Mouse (Mus musculus) hindbrain, embryonic 11.5 days (tissue): ENCODE data around the gene Fam183b. TPM values are rescaled to one million over a fixed set of nuclear protein-coding genes. Genes with fewer than 3 reads are reported as not detected.
"Not testable (repeated sequence)": the region's sequence is repeated elsewhere in the genome, so short reads cannot be mapped to it uniquely, and the experiment has no call there.

Source experiments
- ATAC-seq: fragments of 200-750 bp; cut with Nextera tagmentation; 2 replicates; pipeline ENCODE4 v1.8.0; 2017; ENCODE audit warnings: mild to moderate bottlenecking, moderate TSS enrichment, moderate library complexity; ENCODE audit not compliant: low FRiP score
- DNase-seq: peaks from one replicate; pipeline ENCODE4 v3.0.0-alpha.2; 2015; ENCODE audit warnings: low spot score
- H3K27ac ChIP-seq: fragments of 300-500 bp; sonication (generic); 2 replicates; pipeline ENCODE4 v1.5.1; 2014; ENCODE audit warnings: mild to moderate bottlenecking, low read depth, low read length
- H3K27me3 ChIP-seq: fragments of 300-500 bp; sonication (generic); 2 replicates; pipeline ENCODE4 v1.6.1; 2014; ENCODE audit warnings: mild to moderate bottlenecking, low read length, moderate library complexity, mixed read lengths; ENCODE audit not compliant: control insufficient read depth, insufficient read depth
- H3K36me3 ChIP-seq: fragments of 300-500 bp; sonication (generic); 2 replicates; pipeline ENCODE4 v1.6.1; 2014; ENCODE audit warnings: mild to moderate bottlenecking, low read length, moderate library complexity, mixed read lengths; ENCODE audit not compliant: control insufficient read depth, insufficient read depth
- H3K4me1 ChIP-seq: fragments of 300-500 bp; sonication (generic); replicated peaks from 2 replicates; pipeline ENCODE4 v1.6.1; 2014; ENCODE audit warnings: low read length, mixed read lengths; ENCODE audit not compliant: control insufficient read depth, insufficient read depth
- H3K4me2 ChIP-seq: fragments of 300-500 bp; sonication (generic); replicated peaks from 2 replicates; pipeline ENCODE4 v1.6.1; 2014; ENCODE audit warnings: mild to moderate bottlenecking, low read depth, low read length
- H3K4me3 ChIP-seq: fragments of 300-500 bp; sonication (generic); 2 replicates; pipeline ENCODE4 v1.5.1; 2014; ENCODE audit warnings: low read depth, low read length
- H3K9ac ChIP-seq: fragments of 300-500 bp; sonication (generic); 2 replicates; pipeline ENCODE4 v1.6.1; 2014; ENCODE audit warnings: low read depth, low read length
- H3K9me3 ChIP-seq: fragments of 300-500 bp; sonication (generic); 2 replicates; pipeline ENCODE4 v1.6.1; 2016; ENCODE audit warnings: low read length; ENCODE audit not compliant: control insufficient read depth
- WGBS: fragments of 180-500 bp; shearing (Covaris S2); extraction: QIAGEN DNeasy Blood & Tissue Kit; methylation state at CpG from one replicate; pipeline ENCODE4 v1.1.7; 2014; 5-methylcytosine and 5-hydroxymethylcytosine counted together
- polyA plus RNA-seq: library from polyadenylated mRNA; unstranded; fragments of >200 nt; fragmentation: Nextera tagmentation; extraction: Ambion mirVana; gene quantifications from 2 replicates; pipeline ENCODE4 v1.2.1, GENCODE M21; 2014

Gene Fam183b
- polyA plus RNA-seq, result 8.2 and 10.1 TPM in 2 replicates

- H3K9ac ChIP-seq, result no peak within 1 kb of the TSS
- no peaks in the 10 kb centered on the region for H3K36me3 ChIP-seq
- no peaks in the 10 kb centered on the region for H3K27me3 ChIP-seq
- no peak within 1 kb of the TSS for H3K27ac ChIP-seq
- H3K4me2 ChIP-seq, result no peak within 1 kb of the TSS
- H3K9me3 ChIP-seq, result no peaks in the 10 kb centered on the region
- H3K4me3 ChIP-seq, result no peak within 1 kb of the TSS
- DNase-seq (peak; percentile 57), ATAC-seq (peak; percentile 57)
- WGBS, result 37% methylated on average over 14 of the region's 14 CpGs
- H3K4me1 ChIP-seq, result no peaks in the 10 kb centered on the region
Measured at GRCm38 (mm10) chr11:58801558-58802228, at the start of gene Fam183b. Gene Fam183b, minus strand, starts transcription at chr11:58801960.

DNA sequence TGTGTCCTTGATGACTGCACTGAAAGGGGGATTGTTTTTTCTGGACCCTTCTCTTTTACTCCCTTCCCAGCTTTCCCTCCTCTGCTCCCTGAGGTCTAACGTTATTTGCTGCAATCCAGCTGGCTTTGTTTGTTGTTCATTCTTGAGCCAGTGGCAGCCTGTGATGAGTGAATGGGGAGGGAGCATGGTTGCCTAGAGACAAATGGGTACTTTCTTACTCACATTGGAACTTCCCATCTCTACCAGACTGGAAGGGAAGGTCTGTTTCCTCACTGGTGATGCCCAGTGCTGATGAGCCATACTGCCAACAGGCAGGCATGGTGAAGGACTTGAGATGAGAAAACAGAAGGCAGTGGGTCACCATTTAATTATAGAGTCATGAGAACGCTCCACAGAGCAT lies 48.0 kb upstream of the Fam183b start:
- DNase-seq (no peak), ATAC-seq (no peak)
- Histone ChIP-seq H3K27me3 (no peaks in the 10 kb centered on the region), H3K4me1 (no peaks in the 10 kb centered on the region), H3K4me2 (no peak overlapping the region), H3K9me3 (no peaks in the 10 kb centered on the region), H3K27ac (no peak overlapping the region), H3K36me3 (0 out of 2 replicates have a peak, but pooled peaks cover 2% of the 10 kb centered on the region), H3K9ac (no peak overlapping the region), H3K4me3 (no peak overlapping the region)
- WGBS, result 68% methylated on average over 2 of the region's 2 CpGs

- no peak; the same call in 1 of the 2 replicates for ATAC-seq
- Histone ChIP-seq H3K36me3 (0 out of 2 replicates have a peak, but pooled peaks cover 2% of the 10 kb centered on the region), H3K4me3 (peak overlapping the region; percentile 81), H3K27ac (no peak overlapping the region), H3K9ac (peak overlapping the region; percentile 90), H3K4me2 (peak overlapping the region; percentile 74), H3K4me1 (no peaks in the 10 kb centered on the region), H3K9me3 (no peaks in the 10 kb centered on the region), H3K27me3 (no peaks in the 10 kb centered on the region)
- WGBS, result 53% methylated on average over 9 of the region's 9 CpGs
- peak; percentile 5 for DNase-seq
Measured at GRCm38 (mm10) chr11:58847636-58848035, 45.9 kb upstream of the Fam183b start.

DNA sequence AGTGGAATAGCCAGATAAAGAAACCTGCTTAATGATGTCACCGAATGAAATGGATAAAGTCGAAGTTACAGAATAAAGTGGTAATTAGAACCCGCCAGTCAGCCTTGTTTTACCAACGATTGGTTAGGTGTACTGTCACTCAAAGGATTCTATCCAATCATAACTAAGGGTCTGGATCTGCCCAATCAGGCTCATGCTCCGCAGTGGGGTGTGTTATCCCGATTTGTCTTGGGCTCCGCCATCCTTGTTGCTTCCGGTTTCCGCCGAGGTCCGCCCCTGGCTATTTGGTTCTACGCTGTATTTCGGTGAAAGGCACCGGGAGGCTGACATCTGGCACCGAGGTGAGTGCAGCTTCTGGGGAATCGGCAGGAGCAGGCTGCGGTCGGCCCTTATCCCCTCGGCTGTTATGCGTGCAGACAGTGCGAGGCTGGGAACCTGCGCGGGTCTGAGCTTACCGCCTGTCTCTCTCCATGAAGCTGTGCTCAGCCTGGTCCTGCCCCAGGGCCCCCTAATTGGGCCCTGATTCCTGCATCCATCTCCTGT lies 45.2 kb upstream of the Fam183b start, which contains the start of gene Gm12258:
Gm12258 (plus strand) TSS at position 240 of the 543 bp plus-strand sequence.
- Histone ChIP-seq H3K27me3 (no peaks in the 10 kb centered on the region), H3K27ac (no peak within 1 kb of the TSS), H3K36me3 (0 out of 2 replicates have a peak, but pooled peaks cover 2% of the 10 kb centered on the region), H3K9ac (peak within 1 kb of the TSS; percentile 90), H3K9me3 (no peaks in the 10 kb centered on the region), H3K4me2 (peak within 1 kb of the TSS; percentile 74), H3K4me1 (no peaks in the 10 kb centered on the region), H3K4me3 (peak within 1 kb of the TSS; percentile 81)
- DNase-seq (peak; percentile 95), ATAC-seq (peak; percentile 100)
- WGBS, result under 1% methylated on average over 24 of the region's 24 CpGs

DNA sequence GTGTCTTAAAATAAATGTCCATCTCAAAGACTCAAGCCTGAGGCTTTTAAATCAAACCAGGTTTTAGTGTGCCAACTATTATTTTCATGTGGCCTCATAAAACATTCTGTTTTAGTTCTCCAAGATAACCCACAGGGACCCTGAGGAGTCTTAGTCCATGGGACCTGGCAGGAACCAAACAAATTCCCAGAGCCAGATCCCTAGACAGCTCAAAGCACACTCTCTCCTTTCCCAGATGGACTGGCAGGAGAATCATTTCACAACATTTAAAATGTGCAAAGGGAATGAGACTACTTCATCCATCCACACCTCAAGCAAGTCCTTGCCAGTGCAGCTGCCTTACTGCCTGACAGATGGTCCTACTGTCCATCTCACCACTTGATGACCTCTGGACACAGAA lies 37.2 kb upstream of the Fam183b start, which contains the start of gene Olfr311:
Olfr311 (plus strand) TSS at position 301 of the 400 bp plus-strand sequence.
- not testable (repeated sequence) for H3K27me3 ChIP-seq, H3K9me3 ChIP-seq, H3K4me2 ChIP-seq, H3K4me3 ChIP-seq, H3K4me1 ChIP-seq, H3K27ac ChIP-seq, H3K9ac ChIP-seq, ATAC-seq, H3K36me3 ChIP-seq, DNase-seq

GRCm38 (mm10) chr11:58832541-58832940 lies 30.8 kb upstream of the Fam183b start:
- H3K9me3 ChIP-seq, H3K36me3 ChIP-seq, H3K4me2 ChIP-seq, ATAC-seq, H3K27me3 ChIP-seq, DNase-seq, H3K4me1 ChIP-seq, H3K9ac ChIP-seq, H3K27ac ChIP-seq, H3K4me3 ChIP-seq: not testable (repeated sequence)
- 88% methylated on average over 3 of the region's 3 CpGs for WGBS

DNA sequence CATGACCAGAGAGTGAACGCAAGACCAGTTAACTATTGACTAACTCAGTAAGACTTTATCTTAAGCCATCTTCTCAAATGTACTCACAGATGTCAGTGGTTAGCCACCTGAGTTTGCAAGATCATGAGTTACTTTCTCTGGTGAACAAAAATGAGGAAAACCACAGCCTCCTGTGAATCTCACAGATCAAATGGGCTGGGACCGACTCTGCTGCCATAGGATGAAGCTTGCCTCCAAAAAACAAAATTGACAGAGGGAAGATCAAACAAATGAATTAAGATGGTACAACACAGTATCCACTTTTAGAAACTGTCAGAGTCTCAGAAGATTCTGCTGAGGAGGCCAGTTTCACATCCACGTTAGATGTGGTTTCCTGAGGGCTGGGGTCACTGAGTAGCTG lies 28.0 kb upstream of the Fam183b start:
- DNase-seq (no peak), ATAC-seq (no peak)
- WGBS, result 88% methylated on average over 3 of the region's 3 CpGs
- Histone ChIP-seq H3K36me3 (no peaks in the 10 kb centered on the region), H3K4me2 (no peak overlapping the region), H3K9ac (no peak overlapping the region), H3K27ac (no peak overlapping the region), H3K9me3 (no peaks in the 10 kb centered on the region), H3K27me3 (no peaks in the 10 kb centered on the region), H3K4me3 (no peak overlapping the region), H3K4me1 (no peaks in the 10 kb centered on the region)

DNA sequence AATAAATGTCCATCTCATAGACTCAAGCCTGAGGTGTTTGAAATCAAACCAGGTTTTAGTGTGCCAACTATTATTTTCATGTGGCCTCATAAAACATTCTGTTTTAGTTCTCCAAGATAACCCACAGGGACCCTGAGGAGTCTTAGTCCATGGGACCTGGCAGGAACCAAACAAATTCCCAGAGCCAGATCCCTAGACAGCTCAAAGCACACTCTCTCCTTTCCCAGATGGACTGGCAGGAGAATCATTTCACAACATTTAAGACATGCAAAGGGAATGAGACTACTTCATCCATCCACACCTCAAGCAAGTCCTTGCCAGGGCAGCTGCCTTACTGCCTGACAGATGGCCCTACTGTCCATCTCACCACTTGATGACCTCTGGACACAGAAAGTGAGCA lies 27.2 kb upstream of the Fam183b start, which contains the start of gene Olfr312:
Olfr312 (plus strand) TSS at position 301 of the 400 bp plus-strand sequence.
- not testable (repeated sequence) for H3K4me2 ChIP-seq, H3K27ac ChIP-seq, H3K4me3 ChIP-seq, H3K9me3 ChIP-seq, H3K4me1 ChIP-seq, H3K9ac ChIP-seq, DNase-seq, ATAC-seq, H3K36me3 ChIP-seq, H3K27me3 ChIP-seq

- no peaks in the 10 kb centered on the region for H3K27me3 ChIP-seq
- no peak overlapping the region for H3K4me3 ChIP-seq
- no peak overlapping the region for H3K9ac ChIP-seq
- no peaks in the 10 kb centered on the region for H3K9me3 ChIP-seq
- no peak overlapping the region for H3K27ac ChIP-seq
- DNase-seq, result no peak
- ATAC-seq, result no peak
- H3K36me3 ChIP-seq, result no peaks in the 10 kb centered on the region
- WGBS, result 96% methylated on average over 1 of the region's 1 CpGs
- H3K4me2 ChIP-seq, result no peak overlapping the region
- no peaks in the 10 kb centered on the region for H3K4me1 ChIP-seq
Measured at GRCm38 (mm10) chr11:58815676-58816075, 13.9 kb upstream of the Fam183b start.
